Mouse (Mus musculus): ENCODE measurements around the gene Mapkap1. TPM values are rescaled to one million over a fixed set of nuclear protein-coding genes. Genes with fewer than 3 reads are reported as not detected.
A peak's percentile ranks its signal among the peaks of the same experiment; 100 is the strongest.

Mapkap1 gene
- polyA plus RNA-seq (2015; fragmentation: Nextera tagmentation; extraction: Ambion mirVana): 86.1 and 88.3 TPM in 2 replicates

DNA sequence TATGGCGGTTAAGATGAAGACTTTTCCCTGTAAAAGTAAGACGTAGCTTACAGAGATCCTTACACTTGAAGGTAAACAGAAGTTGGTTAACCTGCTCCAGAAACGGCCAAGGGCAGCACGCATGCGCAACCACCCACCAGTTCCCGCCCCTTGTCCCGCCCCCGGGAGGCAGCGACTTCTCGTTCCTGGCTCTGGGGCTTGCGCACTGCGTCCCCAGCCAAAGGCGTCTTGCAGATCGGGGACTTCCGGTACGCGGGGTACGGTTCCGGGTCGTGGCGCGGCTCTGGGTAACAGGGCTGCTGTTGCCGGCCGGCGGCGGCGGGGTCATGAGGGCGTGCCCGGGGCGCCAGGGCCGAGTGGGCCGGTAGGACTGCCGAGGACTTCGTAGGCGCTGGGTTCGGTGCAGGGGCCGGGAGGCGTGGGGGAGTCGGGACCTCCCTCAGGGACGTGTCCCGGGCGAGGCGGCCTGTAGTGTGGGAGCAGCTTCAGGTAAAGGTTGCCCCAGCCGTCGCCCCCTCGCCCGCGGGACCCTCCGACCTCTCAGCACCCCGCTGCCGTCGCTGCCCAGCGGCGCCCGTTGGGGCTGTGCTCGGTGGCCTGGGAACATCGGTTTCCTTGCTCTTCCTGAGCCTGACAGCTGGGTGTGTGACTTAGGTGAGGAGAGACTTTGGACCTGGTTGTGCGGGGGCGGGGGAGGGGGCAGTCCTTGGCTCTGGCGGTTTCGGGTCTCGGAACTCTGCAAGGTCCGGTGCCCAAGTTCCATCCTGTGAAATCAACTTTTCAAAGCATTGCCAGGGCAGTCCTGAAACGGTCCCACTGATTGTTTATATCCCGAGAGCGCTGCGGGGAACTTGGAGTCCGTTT is at the start of gene Mapkap1:
Gene Mapkap1 (plus strand): TSS at position 171 of the 864 bp plus-strand sequence.
- Histone ChIP-seq H3K27ac (peak within 1 kb of the TSS; percentile 64), H3K9ac (peak within 1 kb of the TSS; percentile 92), H3K4me2 (replicated peaks) (peak within 1 kb of the TSS; percentile 69), H3K4me3 (replicated peaks) (peak within 1 kb of the TSS; percentile 94), H3K27me3 (replicated peaks) (no peaks in the 10 kb centered on the region), H3K36me3 (no peaks in the 10 kb centered on the region), H3K9me3 (no peaks in the 10 kb centered on the region), H3K4me1 (replicated peaks) (peaks cover 5% of the 10 kb centered on the region)
- peak; percentile 99 for ATAC-seq
- WGBS: under 1% methylated on average over 68 of the region's 68 CpGs

GRCm38 (mm10) chr2:34363678-34364077 is 42.9 kb upstream of the Mapkap1 start:
- no peak overlapping the region for H3K9ac ChIP-seq
- 14% methylated on average over 1 of the region's 1 CpGs for WGBS
- no peaks in the 10 kb centered on the region for H3K9me3 ChIP-seq

DNA sequence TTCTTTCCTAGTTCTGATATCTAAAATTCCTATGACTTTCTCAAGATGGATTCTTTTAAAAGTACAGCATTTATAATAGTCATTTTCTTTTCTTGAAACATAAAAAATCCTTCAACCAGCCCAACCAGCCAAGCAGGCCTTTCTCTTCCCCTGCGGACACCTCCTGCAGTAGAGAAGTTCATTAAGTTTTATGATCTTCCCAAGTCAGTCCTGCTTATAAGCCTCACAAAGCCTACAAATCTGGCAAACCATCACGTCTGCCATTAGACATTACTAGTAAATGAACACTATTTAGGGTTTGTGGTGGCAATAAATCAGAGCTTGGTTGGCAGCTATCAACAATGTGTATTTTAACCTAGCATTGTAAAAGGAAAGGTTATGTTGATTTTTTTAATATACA is 39.5 kb upstream of the Mapkap1 start:
- no peak overlapping the region for H3K4me2 ChIP-seq (replicated peaks)
- H3K4me3 ChIP-seq (replicated peaks): no peak overlapping the region
- no peak for ATAC-seq
- H3K27me3 ChIP-seq (replicated peaks): no peaks in the 10 kb centered on the region
- H3K27ac ChIP-seq: no peak overlapping the region
- no peaks in the 10 kb centered on the region for H3K36me3 ChIP-seq
- WGBS: 54% methylated on average over 2 of the region's 2 CpGs
- H3K4me1 ChIP-seq (replicated peaks): 0 out of 2 replicates have a peak, but pooled peaks cover 3% of the 10 kb centered on the region
- H3K9ac ChIP-seq: no peak overlapping the region
- no peaks in the 10 kb centered on the region for H3K9me3 ChIP-seq

More at GRCm38 (mm10) chr2:34363678-34364077, 42.9 kb upstream of the Mapkap1 start:
- Histone ChIP-seq H3K27ac (no peak overlapping the region), H3K4me3 (replicated peaks) (no peak overlapping the region), H3K36me3 (no peaks in the 10 kb centered on the region), H3K4me2 (replicated peaks) (no peak overlapping the region), H3K4me1 (replicated peaks) (0 out of 2 replicates have a peak, but pooled peaks cover 3% of the 10 kb centered on the region), H3K27me3 (replicated peaks) (no peaks in the 10 kb centered on the region)
- ATAC-seq: no peak

DNA sequence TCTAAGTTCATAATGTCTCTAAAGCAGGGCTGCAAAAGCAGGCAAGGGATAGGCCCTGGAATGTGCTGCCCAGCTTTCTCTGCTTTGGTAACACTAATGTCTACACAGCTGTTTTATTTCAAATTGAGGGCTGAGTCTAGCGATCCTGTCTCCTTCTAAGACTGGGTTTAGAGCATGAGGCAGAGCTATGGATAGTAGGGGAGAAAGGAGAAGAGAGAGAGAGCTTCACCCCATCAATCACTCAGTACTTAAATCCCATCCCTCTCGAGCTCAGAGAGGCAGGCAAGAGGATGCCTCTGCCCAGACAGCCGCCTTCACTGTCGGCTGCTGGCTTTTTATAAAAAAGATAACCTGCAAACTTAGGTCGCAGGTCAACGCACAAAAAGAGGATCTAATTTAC is 38.2 kb upstream of the Mapkap1 start:
- H3K27ac ChIP-seq: no peak overlapping the region
- WGBS: 23% methylated on average over 6 of the region's 6 CpGs

DNA sequence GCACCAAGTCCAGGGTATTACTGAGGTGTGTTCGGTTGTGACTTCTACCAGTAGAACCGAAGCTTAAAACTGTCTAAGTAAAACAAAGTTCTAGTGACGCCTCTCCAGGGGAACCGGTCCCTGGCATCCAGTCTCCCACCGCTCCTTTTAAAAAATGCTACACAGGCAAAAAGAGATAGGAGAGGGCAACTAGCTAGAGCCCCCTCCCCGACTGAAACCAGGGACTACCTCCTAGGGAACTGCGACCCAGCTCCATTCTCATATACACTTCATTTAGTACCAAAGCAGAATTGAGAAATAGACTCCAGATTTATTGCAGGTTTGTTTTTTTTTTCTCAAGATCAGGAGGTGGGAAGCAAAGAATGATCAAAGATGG is 36.2 kb upstream of the Mapkap1 start:
- ATAC-seq: no peak
- Histone ChIP-seq H3K27ac (no peak overlapping the region), H3K9me3 (no peaks in the 10 kb centered on the region), H3K36me3 (no peaks in the 10 kb centered on the region), H3K4me3 (replicated peaks) (peak overlapping the region; percentile 87), H3K9ac (peak overlapping the region; percentile 90), H3K4me2 (replicated peaks) (peak overlapping the region; percentile 89), H3K27me3 (replicated peaks) (no peaks in the 10 kb centered on the region), H3K4me1 (replicated peaks) (0 out of 2 replicates have a peak, but pooled peaks cover 9% of the 10 kb centered on the region)
- WGBS: 18% methylated on average over 7 of the region's 7 CpGs

More for the DNA sequence above, 38.2 kb upstream of the Mapkap1 start:
- Histone ChIP-seq H3K4me1 (replicated peaks) (0 out of 2 replicates have a peak, but pooled peaks cover 9% of the 10 kb centered on the region), H3K4me2 (replicated peaks) (peak overlapping the region; percentile 20), H3K9me3 (no peaks in the 10 kb centered on the region), H3K4me3 (replicated peaks) (peak overlapping the region; percentile 10; the same call in 1 of the 2 replicates), H3K27me3 (replicated peaks) (no peaks in the 10 kb centered on the region), H3K36me3 (no peaks in the 10 kb centered on the region), H3K9ac (no peak overlapping the region; the same call in 1 of the 2 replicates)
- ATAC-seq: no peak

- Histone ChIP-seq H3K4me3 (replicated peaks) (peak overlapping the region; percentile 87), H3K27me3 (replicated peaks) (no peaks in the 10 kb centered on the region), H3K4me1 (replicated peaks) (0 out of 2 replicates have a peak, but pooled peaks cover 9% of the 10 kb centered on the region), H3K36me3 (no peaks in the 10 kb centered on the region), H3K9me3 (no peaks in the 10 kb centered on the region), H3K27ac (peak overlapping the region; percentile 94), H3K9ac (peak overlapping the region; percentile 90), H3K4me2 (replicated peaks) (peak overlapping the region; percentile 89)
- no peak for ATAC-seq
- WGBS: under 1% methylated on average over 42 of the region's 42 CpGs
Measured at GRCm38 (mm10) chr2:34370725-34371440, 35.7 kb upstream of the Mapkap1 start.

GRCm38 (mm10) chr2:34371441-34372304 is 34.9 kb upstream of the Mapkap1 start:
- WGBS: 0% methylated on average over 73 of the region's 118 CpGs
- H3K27me3 ChIP-seq (replicated peaks): no peaks in the 10 kb centered on the region
- ATAC-seq: peak; percentile 37
- no peaks in the 10 kb centered on the region for H3K36me3 ChIP-seq
- H3K9me3 ChIP-seq: no peaks in the 10 kb centered on the region
- peak overlapping the region; percentile 94 for H3K27ac ChIP-seq
- H3K9ac ChIP-seq: peak overlapping the region; percentile 90
- peak overlapping the region; percentile 89 for H3K4me2 ChIP-seq (replicated peaks)
- peak overlapping the region; percentile 87 for H3K4me3 ChIP-seq (replicated peaks)
- 0 out of 2 replicates have a peak, but pooled peaks cover 9% of the 10 kb centered on the region for H3K4me1 ChIP-seq (replicated peaks)

DNA sequence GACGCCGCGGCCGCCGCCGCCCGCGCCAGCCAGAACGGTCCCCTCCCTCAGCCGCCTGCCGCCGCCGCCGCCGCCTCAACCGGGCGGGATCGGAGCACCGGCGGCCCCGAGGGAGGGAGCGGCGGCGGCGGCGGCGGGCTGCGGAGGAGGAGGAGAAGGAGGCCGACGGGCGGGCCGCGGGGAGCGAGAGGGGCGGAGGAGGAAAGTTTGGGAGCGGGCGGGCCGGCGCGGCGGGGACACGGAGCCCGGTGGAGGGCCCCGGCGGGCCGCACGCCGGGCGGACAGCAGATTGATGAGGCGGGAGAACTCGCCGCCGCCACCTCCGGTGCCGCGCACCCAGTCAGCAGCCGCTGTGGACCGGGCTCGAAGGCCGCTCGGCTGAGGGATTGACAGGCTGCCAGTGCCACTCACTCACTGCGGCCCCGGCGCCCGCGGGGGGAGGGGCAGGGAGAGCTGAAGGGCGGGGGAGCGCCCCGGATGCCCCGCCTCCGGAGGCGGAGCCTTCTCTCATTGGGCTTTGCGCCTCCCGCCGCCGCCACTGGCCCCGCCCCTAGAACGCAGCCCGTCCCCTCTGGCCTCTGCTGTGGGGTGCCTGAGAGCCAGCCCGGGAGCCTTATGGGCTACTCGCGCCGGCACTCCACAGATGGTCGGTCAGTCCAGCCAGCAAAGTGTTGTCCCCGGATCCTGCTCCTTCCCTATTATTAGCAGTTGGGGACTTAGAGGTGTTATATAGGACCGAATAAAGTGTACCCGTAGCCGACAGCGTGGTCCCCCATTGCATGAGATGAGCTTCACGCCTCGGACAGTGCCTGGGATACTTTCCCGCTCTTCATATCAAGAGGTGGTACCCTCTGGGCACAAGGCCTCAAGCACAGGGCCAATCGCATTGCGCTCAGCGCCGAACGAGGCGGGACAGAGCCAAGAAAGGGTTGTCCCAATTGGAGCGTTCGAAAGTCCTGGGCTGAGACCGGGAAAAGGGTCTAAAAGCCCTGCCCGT is 34.0 kb upstream of the Mapkap1 start, which contains the start of gene Pbx3:
Gene Pbx3 (minus strand): TSS at position 838 of the 997 bp plus-strand sequence.
- Histone ChIP-seq H3K9ac (peak within 1 kb of the TSS; percentile 90), H3K36me3 (no peaks in the 10 kb centered on the region), H3K27me3 (replicated peaks) (no peaks in the 10 kb centered on the region), H3K27ac (peak within 1 kb of the TSS; percentile 94), H3K4me2 (replicated peaks) (peak within 1 kb of the TSS; percentile 89), H3K4me3 (replicated peaks) (peak within 1 kb of the TSS; percentile 87), H3K9me3 (no peaks in the 10 kb centered on the region), H3K4me1 (replicated peaks) (0 out of 2 replicates have a peak, but pooled peaks cover 9% of the 10 kb centered on the region)
- WGBS: under 1% methylated on average over 82 of the region's 102 CpGs
- ATAC-seq: peak; percentile 96

GRCm38 (mm10) chr2:34373886-34374285 is 32.7 kb upstream of the Mapkap1 start:
- Histone ChIP-seq H3K9me3 (no peaks in the 10 kb centered on the region), H3K4me1 (replicated peaks) (0 out of 2 replicates have a peak, but pooled peaks cover 6% of the 10 kb centered on the region), H3K9ac (no peak overlapping the region), H3K27me3 (replicated peaks) (no peaks in the 10 kb centered on the region), H3K4me3 (replicated peaks) (no peak overlapping the region), H3K36me3 (no peaks in the 10 kb centered on the region), H3K4me2 (replicated peaks) (no peak overlapping the region; the same call in 1 of the 2 replicates), H3K27ac (no peak overlapping the region)
- no peak for ATAC-seq
- WGBS: 51% methylated on average over 3 of the region's 3 CpGs

GRCm38 (mm10) chr2:34374349-34374748 is 32.2 kb upstream of the Mapkap1 start:
- no peaks in the 10 kb centered on the region for H3K9me3 ChIP-seq
- no peak overlapping the region for H3K4me2 ChIP-seq (replicated peaks)
- no peaks in the 10 kb centered on the region for H3K36me3 ChIP-seq
- H3K9ac ChIP-seq: no peak overlapping the region
- ATAC-seq: no peak
- no peaks in the 10 kb centered on the region for H3K27me3 ChIP-seq (replicated peaks)
- H3K4me1 ChIP-seq (replicated peaks): 0 out of 2 replicates have a peak, but pooled peaks cover 6% of the 10 kb centered on the region
- no peak overlapping the region for H3K4me3 ChIP-seq (replicated peaks)
- H3K27ac ChIP-seq: no peak overlapping the region
- WGBS: 61% methylated on average over 2 of the region's 2 CpGs

Data from intestine, embryonic 15.5 days (tissue).